Mouse (Mus musculus): ENCODE measurements at regions not wholly inside any gene's neighbourhood (a gene's known extent, or its start where the extent isn't known, plus 50 kb on each side); places are given as distances from the start of the nearest gene placed in this dataset.

GRCm38 (mm10) chr2:149602581-149602980, 197.7 kb downstream of the Cst10 start:
- TF ChIP-seq GATA1 (IDR thresholded peaks at IDR 0.05; ENCODE audit: borderline replicate concordance, low read length) (no peak), FLI1 (IDR thresholded peaks at IDR 0.05; ENCODE audit: low read length) (no peak)

Measured in megakaryocyte, embryonic 14.5 days (primary cell).